Mouse (Mus musculus): ENCODE data around the gene Cfl1. TPM values are rescaled to one million over a fixed set of nuclear protein-coding genes. Genes with fewer than 3 reads are reported as not detected.

Gene Cfl1
- 2,772 and 2,914 TPM in 2 replicates for polyA plus RNA-seq (2015; fragmentation: Nextera tagmentation; extraction: Ambion mirVana)

DNA sequence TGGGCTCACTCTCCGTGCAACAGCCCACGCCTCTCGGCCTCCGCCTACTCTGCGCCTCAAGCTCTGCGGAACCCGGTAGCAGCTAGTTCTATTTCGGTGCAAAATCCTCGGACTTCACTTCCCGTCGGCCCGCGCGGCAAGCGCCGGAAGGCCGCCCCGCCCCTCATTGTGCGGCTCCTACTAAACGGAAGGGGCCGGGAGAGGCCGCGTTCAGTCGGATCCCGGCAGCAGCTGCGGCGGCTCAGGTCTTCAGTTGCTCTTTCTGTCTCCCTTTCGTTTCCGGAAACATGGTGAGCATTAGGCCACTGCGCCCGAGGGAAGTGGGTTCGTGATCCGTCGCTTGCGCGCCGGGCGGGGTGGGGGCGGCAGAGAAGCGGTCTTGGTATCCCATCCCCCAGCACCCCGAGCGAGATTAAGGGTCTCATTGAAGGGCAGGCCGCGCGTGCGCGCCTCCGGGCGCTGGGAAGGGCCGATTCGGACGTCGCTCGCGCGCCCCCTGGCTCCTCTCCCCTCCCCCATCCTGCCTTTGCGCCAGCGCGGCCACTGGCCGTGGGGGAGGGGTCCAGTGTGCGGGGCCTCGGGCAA, at the start of gene Cfl1:
TSS of gene Cfl1 (plus strand) at position 143 of the 585 bp plus-strand sequence.
- Histone ChIP-seq H3K4me3 (ENCODE audit: low read length) (peak within 1 kb of the TSS; percentile 96), H3K9me3 (ENCODE audit: low read length) (no peaks in the 10 kb centered on the region), H3K4me1 (ENCODE audit: insufficient read depth, low read length) (peaks cover 33% of the 10 kb centered on the region), H3K36me3 (ENCODE audit: insufficient read depth, low read length) (peaks cover 28% of the 10 kb centered on the region), H3K27ac (ENCODE audit: low read length) (peak within 1 kb of the TSS; percentile 100), H3K27me3 (ENCODE audit: insufficient read depth, low read length) (no peaks in the 10 kb centered on the region), H3K9ac (replicated peaks; ENCODE audit: low read length) (peak within 1 kb of the TSS; percentile 94), H3K4me2 (replicated peaks; ENCODE audit: low read depth, low read length) (peak within 1 kb of the TSS; percentile 89)
- ATAC-seq (ENCODE audit: low FRiP score, low TSS enrichment) = peak; percentile 57
- WGBS = 0% methylated on average over 62 of the region's 62 CpGs

DNA sequence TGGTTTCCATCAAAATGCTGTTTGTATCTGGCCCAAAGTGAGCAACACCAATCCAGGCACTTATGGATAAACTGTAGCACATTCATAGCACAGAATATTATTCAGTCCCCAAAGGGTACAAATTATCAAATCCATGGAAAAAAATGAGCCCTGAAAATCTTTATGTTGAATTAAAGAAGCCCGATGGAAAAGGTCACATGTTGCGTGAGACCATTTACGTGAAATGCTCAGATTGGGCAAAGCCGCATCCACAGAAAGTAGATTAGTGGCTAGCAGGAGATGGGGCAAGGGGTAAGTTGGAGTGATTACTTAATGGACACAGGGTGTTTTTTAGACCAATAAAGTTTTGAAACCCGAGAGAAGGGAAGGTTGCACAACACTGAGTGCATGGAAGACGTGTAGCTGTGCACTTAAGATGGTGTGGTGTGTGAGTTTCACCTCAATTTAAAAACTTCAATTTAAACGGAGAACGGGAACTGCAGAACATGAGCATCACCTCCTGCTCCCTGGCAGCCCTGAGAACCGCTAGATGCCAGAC, 45.8 kb upstream of the Cfl1 start:
- Histone ChIP-seq H3K27me3 (ENCODE audit: insufficient read depth, low read length) (peaks cover 29% of the 10 kb centered on the region), H3K4me2 (replicated peaks; ENCODE audit: low read depth, low read length) (no peak overlapping the region), H3K4me1 (ENCODE audit: insufficient read depth, low read length) (peaks cover 24% of the 10 kb centered on the region), H3K36me3 (ENCODE audit: insufficient read depth, low read length) (no peaks in the 10 kb centered on the region), H3K4me3 (ENCODE audit: low read length) (no peak overlapping the region), H3K9ac (replicated peaks; ENCODE audit: low read length) (no peak overlapping the region), H3K27ac (ENCODE audit: low read length) (no peak overlapping the region), H3K9me3 (ENCODE audit: low read length) (peaks cover 5% of the 10 kb centered on the region)
- WGBS = 58% methylated on average over 9 of the region's 9 CpGs
- no peak for ATAC-seq (ENCODE audit: low FRiP score, low TSS enrichment)

DNA sequence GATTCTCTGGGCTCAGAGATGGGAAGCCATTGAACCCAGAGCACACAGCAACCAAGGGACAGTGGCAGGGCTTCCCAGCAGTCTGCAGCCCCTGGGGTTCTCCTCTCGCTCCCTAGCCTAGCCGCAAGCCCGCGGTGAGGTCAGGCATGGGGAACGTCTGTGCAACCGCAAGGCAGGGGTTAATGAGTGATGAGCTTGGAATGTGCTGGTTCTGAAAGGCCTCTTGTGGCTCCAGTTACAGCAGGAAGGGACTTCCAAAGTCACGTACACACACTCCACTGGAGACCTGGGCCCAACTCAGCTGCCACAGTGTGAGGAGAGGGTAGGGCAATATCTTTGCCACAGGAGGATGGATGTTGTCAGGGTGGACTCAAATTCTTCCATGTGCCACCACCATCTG, 45.3 kb upstream of the Cfl1 start:
- peaks cover 24% of the 10 kb centered on the region for H3K4me1 ChIP-seq (ENCODE audit: insufficient read depth, low read length)
- H3K27me3 ChIP-seq (ENCODE audit: insufficient read depth, low read length) = peaks cover 35% of the 10 kb centered on the region
- H3K4me2 ChIP-seq (replicated peaks; ENCODE audit: low read depth, low read length) = no peak overlapping the region
- no peak overlapping the region for H3K9ac ChIP-seq (replicated peaks; ENCODE audit: low read length)
- H3K27ac ChIP-seq (ENCODE audit: low read length) = no peak overlapping the region
- 14% methylated on average over 7 of the region's 7 CpGs for WGBS
- peaks cover 5% of the 10 kb centered on the region for H3K9me3 ChIP-seq (ENCODE audit: low read length)
- no peaks in the 10 kb centered on the region for H3K36me3 ChIP-seq (ENCODE audit: insufficient read depth, low read length)
- no peak overlapping the region for H3K4me3 ChIP-seq (ENCODE audit: low read length)
- 0 out of 2 replicates have a peak, but pooled peaks have one; percentile 52 for ATAC-seq (ENCODE audit: low FRiP score, low TSS enrichment)

- Histone ChIP-seq H3K9me3 (ENCODE audit: low read length) (no peaks in the 10 kb centered on the region; the same call in 1 of the 2 replicates), H3K4me2 (replicated peaks; ENCODE audit: low read depth, low read length) (no peak overlapping the region), H3K27ac (ENCODE audit: low read length) (no peak overlapping the region), H3K36me3 (ENCODE audit: insufficient read depth, low read length) (no peaks in the 10 kb centered on the region), H3K9ac (replicated peaks; ENCODE audit: low read length) (no peak overlapping the region), H3K4me3 (ENCODE audit: low read length) (no peak overlapping the region), H3K27me3 (ENCODE audit: insufficient read depth, low read length) (peaks cover 35% of the 10 kb centered on the region), H3K4me1 (ENCODE audit: insufficient read depth, low read length) (peaks cover 24% of the 10 kb centered on the region)
- 86% methylated on average over 5 of the region's 5 CpGs for WGBS
- no peak for ATAC-seq (ENCODE audit: low FRiP score, low TSS enrichment)
These were observed 44.5 kb upstream of the Cfl1 start for GRCm38 (mm10) chr19:5445747-5446146.

- H3K4me3 ChIP-seq (ENCODE audit: low read length) = peak within 1 kb of the TSS; percentile 63
- H3K9ac ChIP-seq (replicated peaks; ENCODE audit: low read length) = peak within 1 kb of the TSS; percentile 58
- 0% methylated on average over 68 of the region's 70 CpGs for WGBS
- H3K4me1 ChIP-seq (ENCODE audit: insufficient read depth, low read length) = peaks cover 24% of the 10 kb centered on the region
- H3K27ac ChIP-seq (ENCODE audit: low read length) = no peak within 1 kb of the TSS
- H3K27me3 ChIP-seq (ENCODE audit: insufficient read depth, low read length) = peaks cover 35% of the 10 kb centered on the region
- H3K36me3 ChIP-seq (ENCODE audit: insufficient read depth, low read length) = no peaks in the 10 kb centered on the region
- H3K4me2 ChIP-seq (replicated peaks; ENCODE audit: low read depth, low read length) = peak within 1 kb of the TSS; percentile 99
- ATAC-seq (ENCODE audit: low FRiP score, low TSS enrichment) = peak; percentile 72
- H3K9me3 ChIP-seq (ENCODE audit: low read length) = no peaks in the 10 kb centered on the region; the same call in 1 of the 2 replicates
These were observed 42.5 kb upstream of the Cfl1 start, which contains the start of gene Fosl1 for GRCm38 (mm10) chr19:5447515-5448353. Gene Fosl1 (plus strand): TSS chr19:5447547.

DNA sequence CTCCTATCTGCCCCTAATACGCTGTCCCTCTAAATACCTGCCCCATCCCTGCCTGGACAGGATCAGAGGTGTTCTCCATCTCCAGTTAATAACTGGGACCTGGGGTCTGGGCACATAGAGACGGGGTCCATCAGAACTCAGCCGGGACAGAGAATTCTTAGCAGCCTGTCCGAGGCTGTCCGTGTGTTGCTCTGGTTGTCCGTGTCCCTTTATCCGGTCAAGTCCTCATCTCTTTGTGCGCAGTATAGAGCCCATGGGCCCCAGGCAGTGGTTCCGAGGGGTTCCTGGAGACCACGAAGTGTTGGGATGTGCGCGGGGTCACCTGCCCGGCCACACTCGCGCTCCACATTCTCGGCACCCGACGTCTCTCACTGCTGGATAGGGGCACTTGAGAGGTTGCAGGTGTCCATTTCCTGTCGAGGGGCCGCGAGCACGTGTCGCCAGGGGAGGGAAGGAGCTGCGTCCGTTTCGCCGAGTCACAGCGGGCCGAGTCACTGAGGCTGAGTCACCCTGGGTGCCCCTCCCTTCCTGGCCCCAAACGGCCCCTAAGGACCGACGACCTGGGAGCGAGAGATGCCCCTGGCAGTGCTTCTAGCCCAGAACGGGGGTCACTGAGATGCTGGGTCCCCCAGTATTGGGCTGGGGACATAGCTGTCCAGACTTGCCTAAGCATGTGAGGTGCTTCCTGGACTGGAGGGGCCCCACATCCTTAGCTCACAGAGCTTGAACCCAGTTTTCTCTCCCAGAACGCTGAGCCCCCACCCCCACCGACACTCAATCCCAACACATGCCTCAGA, 41.7 kb upstream of the Cfl1 start:
- Histone ChIP-seq H3K9me3 (ENCODE audit: low read length) (no peaks in the 10 kb centered on the region; the same call in 1 of the 2 replicates), H3K4me3 (ENCODE audit: low read length) (peak overlapping the region; percentile 63), H3K27me3 (ENCODE audit: insufficient read depth, low read length) (peaks cover 35% of the 10 kb centered on the region), H3K27ac (ENCODE audit: low read length) (no peak overlapping the region), H3K4me2 (replicated peaks; ENCODE audit: low read depth, low read length) (peak overlapping the region; percentile 99), H3K9ac (replicated peaks; ENCODE audit: low read length) (peak overlapping the region; percentile 58; the same call in 1 of the 2 replicates), H3K4me1 (ENCODE audit: insufficient read depth, low read length) (peaks cover 24% of the 10 kb centered on the region), H3K36me3 (ENCODE audit: insufficient read depth, low read length) (no peaks in the 10 kb centered on the region)
- peak; percentile 18; the same call in 1 of the 2 replicates for ATAC-seq (ENCODE audit: low FRiP score, low TSS enrichment)
- 6% methylated on average over 36 of the region's 36 CpGs for WGBS

DNA sequence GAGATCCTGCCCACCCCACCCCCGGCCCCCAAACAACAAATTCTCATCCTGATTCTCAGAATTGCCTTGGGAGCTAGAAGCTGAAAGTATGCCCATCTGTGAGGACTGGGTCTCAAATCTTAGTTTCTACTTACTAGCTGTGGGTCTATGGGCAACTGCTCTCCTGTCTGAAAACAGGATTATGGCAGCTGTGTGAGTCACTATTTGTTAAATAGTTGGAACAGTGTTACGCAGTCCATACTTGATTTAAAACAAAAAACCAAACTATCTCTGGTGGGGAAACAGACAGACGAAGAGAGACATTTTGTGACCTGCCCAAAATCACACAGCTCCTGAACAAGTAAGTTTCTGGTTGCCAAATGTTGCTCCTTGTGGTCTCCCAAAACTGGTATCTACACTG, 40.6 kb upstream of the Cfl1 start:
- no peaks in the 10 kb centered on the region for H3K36me3 ChIP-seq (ENCODE audit: insufficient read depth, low read length)
- no peak overlapping the region for H3K4me2 ChIP-seq (replicated peaks; ENCODE audit: low read depth, low read length)
- no peak for ATAC-seq (ENCODE audit: low FRiP score, low TSS enrichment)
- H3K27me3 ChIP-seq (ENCODE audit: insufficient read depth, low read length) = peaks cover 35% of the 10 kb centered on the region
- no peak overlapping the region for H3K4me3 ChIP-seq (ENCODE audit: low read length)
- no peaks in the 10 kb centered on the region; the same call in 1 of the 2 replicates for H3K9me3 ChIP-seq (ENCODE audit: low read length)
- no peak overlapping the region for H3K9ac ChIP-seq (replicated peaks; ENCODE audit: low read length)
- H3K4me1 ChIP-seq (ENCODE audit: insufficient read depth, low read length) = peaks cover 21% of the 10 kb centered on the region
- no peak overlapping the region for H3K27ac ChIP-seq (ENCODE audit: low read length)
- 85% methylated on average over 3 of the region's 3 CpGs for WGBS

- H3K4me2 ChIP-seq (replicated peaks; ENCODE audit: low read depth, low read length) = no peak overlapping the region
- H3K9ac ChIP-seq (replicated peaks; ENCODE audit: low read length) = no peak overlapping the region
- no peak overlapping the region for H3K27ac ChIP-seq (ENCODE audit: low read length)
- H3K36me3 ChIP-seq (ENCODE audit: insufficient read depth, low read length) = no peaks in the 10 kb centered on the region
- no peak overlapping the region for H3K4me3 ChIP-seq (ENCODE audit: low read length)
- no peak for ATAC-seq (ENCODE audit: low FRiP score, low TSS enrichment)
- no peaks in the 10 kb centered on the region; the same call in 1 of the 2 replicates for H3K9me3 ChIP-seq (ENCODE audit: low read length)
- H3K4me1 ChIP-seq (ENCODE audit: insufficient read depth, low read length) = peaks cover 36% of the 10 kb centered on the region
- H3K27me3 ChIP-seq (ENCODE audit: insufficient read depth, low read length) = peaks cover 31% of the 10 kb centered on the region
- WGBS = 82% methylated on average over 6 of the region's 6 CpGs
These were observed 38.5 kb upstream of the Cfl1 start for GRCm38 (mm10) chr19:5451766-5452165.

GRCm38 (mm10) chr19:5455037-5455436, 35.2 kb upstream of the Cfl1 start:
- 68% methylated on average over 12 of the region's 12 CpGs for WGBS
- peak overlapping the region; percentile 83 for H3K9ac ChIP-seq (replicated peaks; ENCODE audit: low read length)

More at GRCm38 (mm10) chr19:5455037-5455436, 35.2 kb upstream of the Cfl1 start:
- no peaks in the 10 kb centered on the region for H3K9me3 ChIP-seq (ENCODE audit: low read length)
- no peak for ATAC-seq (ENCODE audit: low FRiP score, low TSS enrichment)
- H3K27ac ChIP-seq (ENCODE audit: low read length) = no peak overlapping the region
- H3K27me3 ChIP-seq (ENCODE audit: insufficient read depth, low read length) = no peaks in the 10 kb centered on the region; the same call in 1 of the 2 replicates
- no peaks in the 10 kb centered on the region for H3K36me3 ChIP-seq (ENCODE audit: insufficient read depth, low read length)
- peak overlapping the region; percentile 72 for H3K4me3 ChIP-seq (ENCODE audit: low read length)
- H3K4me1 ChIP-seq (ENCODE audit: insufficient read depth, low read length) = peaks cover 24% of the 10 kb centered on the region
- H3K4me2 ChIP-seq (replicated peaks; ENCODE audit: low read depth, low read length) = peak overlapping the region; percentile 90

Measured in kidney, embryonic 16.5 days (tissue).